Mouse (Mus musculus): Measurements from ENCODE around the gene Serpine2.

GRCm38 (mm10) chr1:79882648-79883047 lies 21.7 kb upstream of the Serpine2 start:
- TF ChIP-seq CTCF (IDR thresholded peaks at IDR 0.05; ENCODE audit: low read depth) (no peak), EP300 (IDR thresholded peaks at IDR 0.05; ENCODE audit: low read depth) (no peak)
